Mouse (Mus musculus): ENCODE measurements at regions not wholly inside any gene's neighbourhood (a gene's known extent, or its start where the extent isn't known, plus 50 kb on each side); places are given as distances from the start of the nearest gene placed in this dataset.

GRCm38 (mm10) chr6:31268057-31268456 lies 130.5 kb upstream of the Mkln1 start:
- Histone ChIP-seq H3K27me3 (replicated peaks; ENCODE audit: control insufficient read depth, insufficient read depth, low read length) (no peaks in the 10 kb centered on the region), H3K36me3 (ENCODE audit: control insufficient read depth, insufficient read depth, low read length) (no peaks in the 10 kb centered on the region), H3K4me1 (replicated peaks; ENCODE audit: control insufficient read depth, insufficient read depth, low read length) (no peaks in the 10 kb centered on the region), H3K9me3 (ENCODE audit: control insufficient read depth, low read length) (no peaks in the 10 kb centered on the region), H3K27ac (ENCODE audit: low read depth) (no peak overlapping the region), H3K4me3 (ENCODE audit: low read depth, low read length) (no peak overlapping the region), H3K9ac (ENCODE audit: low read length) (no peak overlapping the region), H3K4me2 (ENCODE audit: low read length) (no peak overlapping the region)
- DNase-seq (ENCODE audit: low spot score) (no peak), ATAC-seq (replicated peaks; ENCODE audit: low FRiP score, low TSS enrichment, low read depth) (no peak)
- 65% methylated on average over 2 of the region's 2 CpGs for WGBS

- ATAC-seq (replicated peaks; ENCODE audit: low FRiP score, low TSS enrichment, low read depth) (no peak), DNase-seq (ENCODE audit: low spot score) (no peak)
- Histone ChIP-seq H3K27ac (ENCODE audit: low read depth) (no peak overlapping the region), H3K9ac (ENCODE audit: low read length) (no peak overlapping the region), H3K4me1 (replicated peaks; ENCODE audit: control insufficient read depth, insufficient read depth, low read length) (no peaks in the 10 kb centered on the region), H3K36me3 (ENCODE audit: control insufficient read depth, insufficient read depth, low read length) (no peaks in the 10 kb centered on the region), H3K27me3 (replicated peaks; ENCODE audit: control insufficient read depth, insufficient read depth, low read length) (no peaks in the 10 kb centered on the region), H3K4me2 (ENCODE audit: low read length) (no peak overlapping the region), H3K4me3 (ENCODE audit: low read depth, low read length) (no peak overlapping the region), H3K9me3 (ENCODE audit: control insufficient read depth, low read length) (no peaks in the 10 kb centered on the region)
- WGBS = 53% methylated on average over 5 of the region's 5 CpGs
Measured at GRCm38 (mm10) chr6:31273816-31274215, 124.7 kb upstream of the Mkln1 start.

- Histone ChIP-seq H3K9ac (ENCODE audit: low read length) (no peak overlapping the region), H3K4me1 (replicated peaks; ENCODE audit: control insufficient read depth, insufficient read depth, low read length) (no peaks in the 10 kb centered on the region), H3K9me3 (ENCODE audit: control insufficient read depth, low read length) (no peaks in the 10 kb centered on the region), H3K36me3 (ENCODE audit: control insufficient read depth, insufficient read depth, low read length) (no peaks in the 10 kb centered on the region), H3K27ac (ENCODE audit: low read depth) (no peak overlapping the region), H3K27me3 (replicated peaks; ENCODE audit: control insufficient read depth, insufficient read depth, low read length) (no peaks in the 10 kb centered on the region), H3K4me2 (ENCODE audit: low read length) (no peak overlapping the region), H3K4me3 (ENCODE audit: low read depth, low read length) (no peak overlapping the region)
- ATAC-seq (replicated peaks; ENCODE audit: low FRiP score, low TSS enrichment, low read depth) (no peak), DNase-seq (ENCODE audit: low spot score) (no peak)
- 18% methylated on average over 11 of the region's 11 CpGs for WGBS
Measured at GRCm38 (mm10) chr6:31274236-31274635, 124.3 kb upstream of the Mkln1 start.

GRCm38 (mm10) chr6:31277792-31278191 lies 120.7 kb upstream of the Mkln1 start:
- Histone ChIP-seq H3K36me3 (ENCODE audit: control insufficient read depth, insufficient read depth, low read length) (no peaks in the 10 kb centered on the region), H3K9me3 (ENCODE audit: control insufficient read depth, low read length) (no peaks in the 10 kb centered on the region), H3K4me3 (ENCODE audit: low read depth, low read length) (no peak overlapping the region), H3K4me1 (replicated peaks; ENCODE audit: control insufficient read depth, insufficient read depth, low read length) (no peaks in the 10 kb centered on the region), H3K27ac (ENCODE audit: low read depth) (no peak overlapping the region), H3K27me3 (replicated peaks; ENCODE audit: control insufficient read depth, insufficient read depth, low read length) (no peaks in the 10 kb centered on the region), H3K4me2 (ENCODE audit: low read length) (no peak overlapping the region), H3K9ac (ENCODE audit: low read length) (no peak overlapping the region)
- DNase-seq (ENCODE audit: low spot score) = no peak
- 52% methylated on average over 9 of the region's 9 CpGs for WGBS
- no peak for ATAC-seq (replicated peaks; ENCODE audit: low FRiP score, low TSS enrichment, low read depth)

GRCm38 (mm10) chr6:31283973-31284372 lies 114.6 kb upstream of the Mkln1 start:
- Histone ChIP-seq H3K27me3 (replicated peaks; ENCODE audit: control insufficient read depth, insufficient read depth, low read length) (no peaks in the 10 kb centered on the region), H3K4me2 (ENCODE audit: low read length) (no peak overlapping the region), H3K36me3 (ENCODE audit: control insufficient read depth, insufficient read depth, low read length) (no peaks in the 10 kb centered on the region), H3K4me1 (replicated peaks; ENCODE audit: control insufficient read depth, insufficient read depth, low read length) (peaks cover 3% of the 10 kb centered on the region; the same call in 1 of the 2 replicates), H3K9ac (ENCODE audit: low read length) (no peak overlapping the region), H3K4me3 (ENCODE audit: low read depth, low read length) (no peak overlapping the region), H3K9me3 (ENCODE audit: control insufficient read depth, low read length) (no peaks in the 10 kb centered on the region), H3K27ac (ENCODE audit: low read depth) (no peak overlapping the region)
- DNase-seq (ENCODE audit: low spot score) = no peak
- 66% methylated on average over 8 of the region's 8 CpGs for WGBS
- ATAC-seq (replicated peaks; ENCODE audit: low FRiP score, low TSS enrichment, low read depth) = no peak

- Histone ChIP-seq H3K27ac (ENCODE audit: low read depth) (no peak overlapping the region), H3K36me3 (ENCODE audit: control insufficient read depth, insufficient read depth, low read length) (no peaks in the 10 kb centered on the region), H3K9ac (ENCODE audit: low read length) (no peak overlapping the region), H3K4me1 (replicated peaks; ENCODE audit: control insufficient read depth, insufficient read depth, low read length) (peaks cover 3% of the 10 kb centered on the region; the same call in 1 of the 2 replicates), H3K27me3 (replicated peaks; ENCODE audit: control insufficient read depth, insufficient read depth, low read length) (no peaks in the 10 kb centered on the region), H3K9me3 (ENCODE audit: control insufficient read depth, low read length) (no peaks in the 10 kb centered on the region), H3K4me2 (ENCODE audit: low read length) (no peak overlapping the region), H3K4me3 (ENCODE audit: low read depth, low read length) (no peak overlapping the region)
- 80% methylated on average over 10 of the region's 10 CpGs for WGBS
- ATAC-seq (replicated peaks; ENCODE audit: low FRiP score, low TSS enrichment, low read depth) (no peak), DNase-seq (ENCODE audit: low spot score) (no peak)
Measured at GRCm38 (mm10) chr6:31284390-31284789, 114.1 kb upstream of the Mkln1 start.

GRCm38 (mm10) chr6:31285064-31285463 lies 113.5 kb upstream of the Mkln1 start:
- 91% methylated on average over 19 of the region's 19 CpGs for WGBS
- no peak for ATAC-seq (replicated peaks; ENCODE audit: low FRiP score, low TSS enrichment, low read depth)

GRCm38 (mm10) chr6:31285981-31286737 lies 112.4 kb upstream of the Mkln1 start:
- Histone ChIP-seq H3K4me3 (ENCODE audit: low read depth, low read length) (no peak overlapping the region), H3K4me2 (ENCODE audit: low read length) (no peak overlapping the region), H3K9me3 (ENCODE audit: control insufficient read depth, low read length) (no peaks in the 10 kb centered on the region), H3K27ac (ENCODE audit: low read depth) (no peak overlapping the region), H3K36me3 (ENCODE audit: control insufficient read depth, insufficient read depth, low read length) (no peaks in the 10 kb centered on the region), H3K27me3 (replicated peaks; ENCODE audit: control insufficient read depth, insufficient read depth, low read length) (no peaks in the 10 kb centered on the region), H3K9ac (ENCODE audit: low read length) (no peak overlapping the region), H3K4me1 (replicated peaks; ENCODE audit: control insufficient read depth, insufficient read depth, low read length) (peaks cover 3% of the 10 kb centered on the region; the same call in 1 of the 2 replicates)
- ATAC-seq (replicated peaks; ENCODE audit: low FRiP score, low TSS enrichment, low read depth) (no peak), DNase-seq (ENCODE audit: low spot score) (no peak)
- WGBS = 65% methylated on average over 11 of the region's 11 CpGs

More at GRCm38 (mm10) chr6:31285064-31285463, 113.5 kb upstream of the Mkln1 start:
- Histone ChIP-seq H3K27ac (ENCODE audit: low read depth) (no peak overlapping the region), H3K9ac (ENCODE audit: low read length) (no peak overlapping the region), H3K4me1 (replicated peaks; ENCODE audit: control insufficient read depth, insufficient read depth, low read length) (peaks cover 3% of the 10 kb centered on the region; the same call in 1 of the 2 replicates), H3K27me3 (replicated peaks; ENCODE audit: control insufficient read depth, insufficient read depth, low read length) (no peaks in the 10 kb centered on the region), H3K9me3 (ENCODE audit: control insufficient read depth, low read length) (no peaks in the 10 kb centered on the region), H3K36me3 (ENCODE audit: control insufficient read depth, insufficient read depth, low read length) (no peaks in the 10 kb centered on the region), H3K4me3 (ENCODE audit: low read depth, low read length) (no peak overlapping the region), H3K4me2 (ENCODE audit: low read length) (no peak overlapping the region)
- DNase-seq (ENCODE audit: low spot score) = no peak

GRCm38 (mm10) chr6:31287176-31287575 lies 111.4 kb upstream of the Mkln1 start:
- Histone ChIP-seq H3K4me1 (replicated peaks; ENCODE audit: control insufficient read depth, insufficient read depth, low read length) (peaks cover 3% of the 10 kb centered on the region; the same call in 1 of the 2 replicates), H3K9me3 (ENCODE audit: control insufficient read depth, low read length) (no peaks in the 10 kb centered on the region), H3K9ac (ENCODE audit: low read length) (no peak overlapping the region), H3K4me2 (ENCODE audit: low read length) (no peak overlapping the region), H3K4me3 (ENCODE audit: low read depth, low read length) (no peak overlapping the region), H3K36me3 (ENCODE audit: control insufficient read depth, insufficient read depth, low read length) (no peaks in the 10 kb centered on the region), H3K27me3 (replicated peaks; ENCODE audit: control insufficient read depth, insufficient read depth, low read length) (no peaks in the 10 kb centered on the region), H3K27ac (ENCODE audit: low read depth) (no peak overlapping the region)
- WGBS = 53% methylated on average over 2 of the region's 2 CpGs
- DNase-seq (ENCODE audit: low spot score) = no peak
- no peak for ATAC-seq (replicated peaks; ENCODE audit: low FRiP score, low TSS enrichment, low read depth)

Measured in intestine, embryonic 14.5 days (tissue).